Mouse (Mus musculus) activated CD4-positive, CD25-positive, alpha-beta regulatory T cell, adult 4 months (primary cell): ENCODE results near the gene Ephb4. TPM values are rescaled to one million over a fixed set of nuclear protein-coding genes. Genes with fewer than 3 reads are reported as not detected.

ENCODE experiments used
- polyA plus RNA-seq, 2 experiments: library from polyadenylated mRNA; unstranded; fragments of 100-300 nt; shearing (Covaris generic); gene quantifications; one replicate each; pipeline ENCODE4 v1.2.1; 2017

Gene Ephb4
- polyA plus RNA-seq, 2 experiments from 2014 or later, result not detected

Other genes starting within 250 kb of the Ephb4 start
- gene Trim56, start 233.9 kb upstream of the Ephb4 start, polyA plus RNA-seq, result 10 to 100 TPM; 15.1 to 15.6 TPM
- under 1 TPM in 1 of 2 experiments, not detected in 1; 0.22 TPM for gene Muc3, start 200.8 kb upstream of the Ephb4 start, polyA plus RNA-seq
- gene Muc3a, start 137.7 kb upstream of the Ephb4 start, polyA plus RNA-seq, result 1 to 10 TPM; 2.4 to 5.6 TPM
- gene Ache, start 62.6 kb upstream of the Ephb4 start, polyA plus RNA-seq, result not detected
- 1 to 10 TPM in 1 of 2 experiments, not detected in 1; 1.7 TPM for gene Ufsp1, start 55.5 kb upstream of the Ephb4 start, polyA plus RNA-seq
- gene Srrt, start 42.4 kb upstream of the Ephb4 start, polyA plus RNA-seq, result 10 to 100 TPM; 65.0 to 75.8 TPM
- gene Trip6, start 35.7 kb upstream of the Ephb4 start, polyA plus RNA-seq, result 1 to 10 TPM; 1.3 to 1.5 TPM
- gene Slc12a9, start 16.5 kb upstream of the Ephb4 start, polyA plus RNA-seq, result 10 to 100 TPM in 1 of 2 experiments, 1 to 10 TPM in 1; 7.8 to 10.1 TPM
- gene Zan, start 127.0 kb downstream of the Ephb4 start, polyA plus RNA-seq, result under 1 TPM; 0.11 to 0.21 TPM
- 10 to 100 TPM; 60.7 to 66.2 TPM for gene Pop7, start 152.4 kb downstream of the Ephb4 start, polyA plus RNA-seq
- gene Gigyf1, start 168.4 kb downstream of the Ephb4 start, polyA plus RNA-seq, result 10 to 100 TPM; 18.5 to 22.6 TPM
- gene Epo, start 183.1 kb downstream of the Ephb4 start, polyA plus RNA-seq, result not detected
- gene Gnb2, start 183.4 kb downstream of the Ephb4 start, polyA plus RNA-seq, result 10 to 100 TPM; 73.0 to 82.7 TPM
- not detected for gene Actl6b, start 203.4 kb downstream of the Ephb4 start, polyA plus RNA-seq
- under 1 TPM; 0.60 to 0.79 TPM for gene Tfr2, start 219.7 kb downstream of the Ephb4 start, polyA plus RNA-seq